ENCODE assay signal across 25 mouse cellular contexts in genomic region chr9:102756352-102756751, GRCm38 (mm10). TPM values are rescaled to one million over a fixed set of nuclear protein-coding genes. Genes with fewer than 3 reads are reported as not detected.
A peak's percentile ranks its signal among the peaks of the same experiment; 100 is the strongest.
DNase-seq lines count a peak whose midpoint lies in the region; ATAC-seq and TF ChIP-seq lines count a peak whose summit lies in the region.
"Had no signal": no experiment of that assay in that cellular context is flagged by ENCODE, and none has a peak within 500 bp of the region (broad histone marks: within the 10 kb centered on the region; RNA-seq: fewer than 3 reads in every experiment).

No protein-coding gene starts in this region.

- TF ChIP-seq POLR2A in kidney, adult 2 months (IDR thresholded peaks at IDR 0.05; ENCODE audit: low read depth, low read length) = no peak

- peak overlapping the region; percentile 4; the same call in 1 of the 2 replicates for H3K27ac ChIP-seq in forebrain, embryonic 10.5 days
- H3K27ac ChIP-seq in forebrain, embryonic 12.5 days = no peak overlapping the region
- H3K27ac ChIP-seq in heart, embryonic 15.5 days = peak overlapping the region; percentile 17; the same call in 1 of the 2 replicates
- H3K27ac ChIP-seq in heart, embryonic 12.5 days (ENCODE audit: poor library complexity, severe bottlenecking) = no peak overlapping the region
- H3K27ac ChIP-seq in kidney, adult 2 months (ENCODE audit: insufficient read depth, low read depth, low read length) = no peak overlapping the region
- H3K27ac ChIP-seq in brown adipose tissue, adult 24 weeks (replicated peaks; ENCODE audit: low read depth, low read length) = peak overlapping the region; percentile 89
- H3K27ac ChIP-seq: embryonic facial prominence, embryonic 13.5 days; hindbrain, embryonic 12.5 days; hindbrain, postnatal 0 days; limb, embryonic 13.5 days had no signal

- 72% methylated on average over 14 of the region's 14 CpGs for WGBS in forebrain, embryonic 10.5 days
- WGBS in forebrain, embryonic 12.5 days = 66% methylated on average over 14 of the region's 14 CpGs
- WGBS in heart, embryonic 15.5 days = 53% methylated on average over 14 of the region's 14 CpGs
- 44% methylated on average over 14 of the region's 14 CpGs for WGBS in heart, embryonic 12.5 days
- 57% methylated on average over 14 of the region's 14 CpGs for WGBS in kidney, adult 2 months

- H3K27me3 ChIP-seq in forebrain, embryonic 10.5 days (ENCODE audit: poor library complexity, severe bottlenecking) = no peaks in the 10 kb centered on the region
- H3K27me3 ChIP-seq in forebrain, embryonic 12.5 days = no peaks in the 10 kb centered on the region
- no peaks in the 10 kb centered on the region for H3K27me3 ChIP-seq in heart, embryonic 15.5 days
- no peaks in the 10 kb centered on the region for H3K27me3 ChIP-seq in heart, embryonic 12.5 days (replicated peaks)
- no peaks in the 10 kb centered on the region for H3K27me3 ChIP-seq in kidney, adult 2 months (replicated peaks; ENCODE audit: control insufficient read depth, insufficient read depth, low read length)
- H3K27me3 ChIP-seq: embryonic facial prominence, embryonic 13.5 days; hindbrain, embryonic 12.5 days; limb, embryonic 13.5 days; lung, embryonic 15.5 days had no signal

- TF ChIP-seq CTCF in kidney, adult 2 months (conservative IDR thresholded peaks at IDR 0.05; ENCODE audit: insufficient read depth, insufficient read length, low read depth, low read length) = no peak

- H3K4me3 ChIP-seq in forebrain, embryonic 10.5 days = no peak overlapping the region
- H3K4me3 ChIP-seq in forebrain, embryonic 12.5 days (replicated peaks) = no peak overlapping the region
- no peak overlapping the region for H3K4me3 ChIP-seq in heart, embryonic 15.5 days
- H3K4me3 ChIP-seq in heart, embryonic 12.5 days = no peak overlapping the region
- H3K4me3 ChIP-seq in kidney, adult 2 months (ENCODE audit: insufficient read depth, low read depth, low read length) = no peak overlapping the region
- no peak overlapping the region for H3K4me3 ChIP-seq in brown adipose tissue, adult 24 weeks (ENCODE audit: insufficient read depth, low read depth, low read length)
- H3K4me3 ChIP-seq: embryonic facial prominence, embryonic 13.5 days; hindbrain, embryonic 12.5 days; limb, embryonic 13.5 days; lung, embryonic 15.5 days; megakaryocyte, embryonic 14.5 days had no signal

- no peak overlapping the region for H3K4me2 ChIP-seq in forebrain, embryonic 12.5 days
- no peak overlapping the region for H3K4me2 ChIP-seq in heart, embryonic 15.5 days
- no peak overlapping the region for H3K4me2 ChIP-seq in heart, embryonic 12.5 days
- H3K4me2 ChIP-seq: embryonic facial prominence, embryonic 13.5 days; hindbrain, embryonic 12.5 days; limb, embryonic 13.5 days; liver, embryonic 11.5 days; lung, embryonic 15.5 days had no signal

- H3K4me1 ChIP-seq in forebrain, embryonic 10.5 days = peaks cover 28% of the 10 kb centered on the region
- H3K4me1 ChIP-seq in forebrain, embryonic 12.5 days = peaks cover 9% of the 10 kb centered on the region; the same call in 1 of the 2 replicates
- peaks cover 34% of the 10 kb centered on the region for H3K4me1 ChIP-seq in heart, embryonic 15.5 days (replicated peaks)
- peaks cover 38% of the 10 kb centered on the region for H3K4me1 ChIP-seq in heart, embryonic 12.5 days (replicated peaks)
- H3K4me1 ChIP-seq in kidney, adult 2 months (ENCODE audit: control insufficient read depth, insufficient read depth, low read length) = peaks cover 9% of the 10 kb centered on the region
- peaks cover 50% of the 10 kb centered on the region for H3K4me1 ChIP-seq in brown adipose tissue, adult 24 weeks (ENCODE audit: control insufficient read depth, insufficient read depth, insufficient read length, low read length)

- ATAC-seq in forebrain, embryonic 12.5 days (ENCODE audit: low FRiP score) = no peak
- no peak for ATAC-seq in heart, embryonic 15.5 days (replicated peaks; ENCODE audit: insufficient number of reproducible peaks, insufficient read depth, low FRiP score, low read depth)
- no peak for ATAC-seq in heart, embryonic 12.5 days (ENCODE audit: insufficient number of reproducible peaks, low FRiP score)
- ATAC-seq: forebrain, postnatal 0 days; hindbrain, postnatal 0 days; midbrain, embryonic 16.5 days had no signal

- no peaks in the 10 kb centered on the region for H3K9me3 ChIP-seq in forebrain, embryonic 10.5 days
- no peaks in the 10 kb centered on the region for H3K9me3 ChIP-seq in forebrain, embryonic 12.5 days
- no peaks in the 10 kb centered on the region for H3K9me3 ChIP-seq in heart, embryonic 15.5 days (replicated peaks)
- H3K9me3 ChIP-seq in heart, embryonic 12.5 days (replicated peaks) = no peaks in the 10 kb centered on the region
- H3K9me3 ChIP-seq: embryonic facial prominence, embryonic 13.5 days; G1E; hindbrain, embryonic 12.5 days; limb, embryonic 13.5 days; lung, embryonic 15.5 days; megakaryocyte, embryonic 14.5 days had no signal

- no peak for DNase-seq in forebrain, embryonic 10.5 days (ENCODE audit: extremely low spot score, low spot score)
- DNase-seq in kidney, adult 2 months = peak; percentile 41
- no peak for DNase-seq in kidney, postnatal 25 days
- DNase-seq: cerebellum, adult 18-20 months; cerebellum, postnatal 10 days; forebrain, postnatal 0 days; gastrocnemius, postnatal 14 days; kidney, adult 18-20 months; kidney, postnatal 4 days; lung, postnatal 36 days; spleen, adult 18-20 months; thymus, postnatal 4 days had no signal

- H3K36me3 ChIP-seq in forebrain, embryonic 10.5 days (replicated peaks) = no peaks in the 10 kb centered on the region
- no peaks in the 10 kb centered on the region for H3K36me3 ChIP-seq in forebrain, embryonic 12.5 days (replicated peaks)
- no peaks in the 10 kb centered on the region for H3K36me3 ChIP-seq in heart, embryonic 15.5 days
- H3K36me3 ChIP-seq in heart, embryonic 12.5 days = no peaks in the 10 kb centered on the region
- H3K36me3 ChIP-seq in kidney, adult 2 months (ENCODE audit: control insufficient read depth, insufficient read depth, low read length) = no peaks in the 10 kb centered on the region
- H3K36me3 ChIP-seq: embryonic facial prominence, embryonic 13.5 days; G1E; hindbrain, embryonic 12.5 days; limb, embryonic 13.5 days; lung, embryonic 15.5 days had no signal

- no peak overlapping the region for H3K9ac ChIP-seq in forebrain, embryonic 12.5 days
- no peak overlapping the region for H3K9ac ChIP-seq in heart, embryonic 15.5 days
- H3K9ac ChIP-seq in heart, embryonic 12.5 days = no peak overlapping the region
- H3K9ac ChIP-seq: embryonic facial prominence, embryonic 13.5 days; forebrain, postnatal 0 days; hindbrain, embryonic 12.5 days; limb, embryonic 13.5 days; lung, embryonic 15.5 days had no signal

RNA-seq across cellular contexts. Expression of gene Amotl2, which starts 39.9 kb away (rescaled TPM):
- 49.9 and 51.9 TPM in 2 replicates for polyA plus RNA-seq in forebrain, embryonic 10.5 days (2016; fragmentation: Nextera tagmentation; extraction: Ambion mirVana)
- 82.4 TPM in 2 replicates for polyA plus RNA-seq in forebrain, embryonic 12.5 days (2016; fragmentation: Nextera tagmentation; extraction: Ambion mirVana)
- 38.9 and 45.6 TPM in 2 replicates for polyA plus RNA-seq in heart, embryonic 15.5 days (2015; fragmentation: Nextera tagmentation; extraction: Ambion mirVana)
- polyA plus RNA-seq in heart, embryonic 12.5 days (2016; fragmentation: Nextera tagmentation; extraction: Ambion mirVana) = 59.2 and 61.6 TPM in 2 replicates
- polyA plus RNA-seq in kidney, adult 2 months (2012; rRNA removed) = 37.7 and 40.5 TPM in 2 replicates
- 33.0 and 42.2 TPM in 2 replicates for polyA plus RNA-seq in brown adipose tissue, adult 24 weeks (2012; ENCODE audit: insufficient read depth, insufficient read length, missing spikeins)
- polyA plus RNA-seq: G1E had no signal

Comparison
In these comparisons a context has a peak if more than half of its experiments do, and no peak if none do; other contexts are left out.
1. H3K27ac ChIP-seq: peak in forebrain, embryonic 10.5 days (single experiment), heart, embryonic 15.5 days (single experiment) and brown adipose tissue, adult 24 weeks (single experiment); none in forebrain, embryonic 12.5 days (single experiment), heart, embryonic 12.5 days (single experiment) and kidney, adult 2 months (single experiment).